Mouse (Mus musculus) ovary, postnatal 14 days (tissue): ENCODE measurements at regions not wholly inside any gene's neighbourhood (a gene's known extent, or its start where the extent isn't known, plus 50 kb on each side); places are given as distances from the start of the nearest gene placed in this dataset.

Source experiments
- DNase-seq: peaks from one replicate; pipeline ENCODE4 v3.0.0; 2022; ENCODE audit warnings: low spot score

- no peak for DNase-seq
Observed at GRCm38 (mm10) chr16:25584337-25585069, 99.1 kb upstream of the Trp63 start.

- no peak for DNase-seq
Observed at GRCm38 (mm10) chr16:25585070-25585454, 98.5 kb upstream of the Trp63 start.

GRCm38 (mm10) chr16:25585953-25586352 lies 97.6 kb upstream of the Trp63 start:
- DNase-seq, result no peak

- no peak for DNase-seq
Observed at GRCm38 (mm10) chr16:25587879-25588347, 95.7 kb upstream of the Trp63 start.

- DNase-seq, result no peak
Observed at GRCm38 (mm10) chr16:25597435-25597834, 86.1 kb upstream of the Trp63 start.

GRCm38 (mm10) chr16:25603121-25603520 lies 80.4 kb upstream of the Trp63 start:
- DNase-seq, result no peak

GRCm38 (mm10) chr16:25615229-25615628 lies 68.3 kb upstream of the Trp63 start:
- DNase-seq, result no peak

- no peak for DNase-seq
Observed at GRCm38 (mm10) chr16:25615646-25616045, 67.9 kb upstream of the Trp63 start.

- no peak for DNase-seq
Observed at GRCm38 (mm10) chr16:25618898-25619297, 64.7 kb upstream of the Trp63 start.

- DNase-seq, result no peak
Observed at GRCm38 (mm10) chr16:25622651-25623050, 60.9 kb upstream of the Trp63 start.

- DNase-seq, result no peak
Observed at GRCm38 (mm10) chr16:25623986-25624623, 59.5 kb upstream of the Trp63 start.

- DNase-seq, result no peak
Observed at GRCm38 (mm10) chr16:25629750-25630149, 53.8 kb upstream of the Trp63 start.

GRCm38 (mm10) chr16:25631139-25631716 lies 52.3 kb upstream of the Trp63 start:
- DNase-seq, result no peak
